Mouse (Mus musculus) brain, embryonic 14.5 days (tissue): ENCODE measurements at regions not wholly inside any gene's neighbourhood (a gene's known extent, or its start where the extent isn't known, plus 50 kb on each side); places are given as distances from the start of the nearest gene placed in this dataset.

Experiments used
- DNase-seq: peaks from one replicate; pipeline ENCODE4 v3.0.0-alpha.2; 2011; ENCODE audit warnings: low read depth
- CTCF ChIP-seq: fragments of 200-500 bp; IDR thresholded peaks from 2 replicates; pipeline ENCODE4 v1.5.1; 2012; ENCODE audit warnings: inconsistent platforms, mild to moderate bottlenecking, moderate library complexity, borderline replicate concordance; ENCODE audit not compliant: insufficient read depth, insufficient read length; ENCODE audit errors: extremely low read depth
- POLR2A ChIP-seq: fragments of 200-500 bp; IDR thresholded peaks from 2 replicates; pipeline ENCODE4 v1.6.1; 2012; ENCODE audit warnings: mild to moderate bottlenecking, inconsistent platforms, borderline replicate concordance; ENCODE audit not compliant: poor library complexity, insufficient read depth, insufficient read length, severe bottlenecking; ENCODE audit errors: extremely low read depth

DNA sequence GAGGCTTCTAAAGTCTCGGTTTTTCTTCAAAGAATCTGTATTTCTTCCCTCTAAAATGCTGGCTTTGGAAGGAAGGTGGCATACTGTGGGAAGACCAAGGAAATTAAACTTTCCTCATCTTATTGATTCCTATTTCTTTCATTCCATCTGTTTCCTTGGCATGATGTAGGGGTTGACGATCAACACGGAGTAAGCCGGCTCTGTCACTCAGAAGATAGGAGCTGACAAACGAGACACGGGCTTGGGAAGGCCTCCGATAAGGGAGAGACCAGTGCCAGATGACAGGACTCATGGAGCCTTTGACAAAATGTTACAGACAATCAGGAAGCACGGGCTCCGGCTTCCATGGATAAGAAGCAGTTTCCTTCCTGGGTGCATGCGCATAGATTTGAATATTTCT lies 101.4 kb upstream of the Hsfy2 start:
- peak; percentile 53 for DNase-seq
- TF ChIP-seq CTCF (no peak), POLR2A (no peak)

DNA sequence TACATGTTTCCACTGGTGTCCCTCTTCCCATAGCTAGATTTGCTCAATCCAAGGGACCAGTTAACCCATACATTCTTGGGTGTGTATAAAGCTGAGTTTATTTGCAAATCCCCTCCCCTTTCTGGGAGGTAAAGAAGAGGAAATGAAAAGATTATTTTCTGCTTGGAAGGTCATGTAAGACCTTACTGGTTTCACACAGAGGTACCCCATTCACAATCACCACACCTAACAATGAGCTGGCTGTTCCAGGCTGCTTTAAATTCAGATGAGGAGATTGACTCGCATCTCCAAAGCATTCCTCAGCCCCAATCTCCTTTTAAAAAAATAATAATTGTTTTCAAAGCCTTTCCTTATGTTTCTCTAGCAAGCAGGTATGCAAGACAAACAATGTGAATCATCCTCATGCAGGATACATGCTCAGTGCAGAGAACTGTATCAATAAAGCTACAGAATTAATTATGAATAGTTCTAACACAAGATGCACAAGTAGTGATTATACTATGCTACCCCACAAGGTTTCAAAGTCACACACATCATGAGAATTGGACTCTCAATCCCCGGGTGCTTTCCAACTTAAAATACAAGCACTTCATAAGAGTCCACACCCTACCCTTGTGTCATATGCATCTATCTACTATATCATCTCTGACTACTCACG lies 89.1 kb upstream of the Hsfy2 start:
- peak; percentile 78 for DNase-seq
- no peak for TF ChIP-seq CTCF
- no peak for TF ChIP-seq POLR2A

DNA sequence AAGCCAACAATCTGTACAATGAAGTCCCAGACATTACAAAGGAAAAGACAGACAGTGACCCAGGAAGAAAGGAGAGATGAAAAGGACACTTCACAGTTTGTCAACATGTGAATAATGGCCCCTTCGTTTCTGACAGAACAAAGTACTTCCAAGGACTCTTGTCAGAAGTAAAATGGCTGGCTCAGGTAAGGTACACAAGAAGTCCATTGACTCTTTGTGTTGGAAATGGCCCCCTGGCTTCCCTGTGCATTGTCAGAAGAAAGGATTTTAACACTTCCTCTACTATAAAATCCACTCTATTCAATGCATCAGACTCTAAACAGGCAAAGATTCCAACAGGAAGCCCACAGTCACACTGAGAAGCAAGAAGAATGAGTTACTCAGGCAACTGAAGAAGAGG lies 86.4 kb upstream of the Hsfy2 start:
- DNase-seq, result no peak
- no peak for TF ChIP-seq POLR2A
- no peak for TF ChIP-seq CTCF

DNA sequence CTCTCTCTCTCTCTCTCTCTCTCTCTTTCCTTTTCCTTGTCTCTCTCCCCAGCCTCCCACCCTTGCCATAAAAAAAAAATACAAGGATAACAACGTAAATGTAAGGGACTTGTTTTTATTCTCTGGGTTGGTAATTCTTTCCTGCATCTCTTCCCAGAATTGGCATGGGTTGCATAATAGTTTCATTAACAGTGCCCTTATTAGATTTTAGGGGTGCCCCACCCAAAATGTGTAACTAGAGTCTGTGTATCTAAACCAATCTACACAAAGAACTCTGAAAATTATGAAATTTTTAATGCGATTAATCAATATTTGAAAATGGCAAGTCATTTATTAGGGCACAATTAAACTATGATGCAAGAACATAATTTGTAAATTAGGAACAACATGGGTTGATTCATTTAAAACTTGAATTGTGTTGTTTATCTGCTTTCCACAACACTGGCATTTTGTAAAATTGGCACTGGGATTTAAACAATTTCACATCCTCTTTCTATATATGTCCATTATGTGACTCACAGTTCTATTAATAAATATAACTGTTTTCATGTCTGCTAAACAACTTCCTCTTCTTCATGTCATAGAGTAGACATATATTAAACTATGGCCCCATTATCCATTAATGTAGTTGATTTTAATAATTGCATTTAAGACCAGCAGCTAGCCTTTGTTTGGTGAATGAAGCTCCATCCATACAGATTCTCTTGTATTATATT lies 75.9 kb upstream of the Hsfy2 start:
- DNase-seq, result no peak
- TF ChIP-seq CTCF, result no peak
- no peak for TF ChIP-seq POLR2A

DNA sequence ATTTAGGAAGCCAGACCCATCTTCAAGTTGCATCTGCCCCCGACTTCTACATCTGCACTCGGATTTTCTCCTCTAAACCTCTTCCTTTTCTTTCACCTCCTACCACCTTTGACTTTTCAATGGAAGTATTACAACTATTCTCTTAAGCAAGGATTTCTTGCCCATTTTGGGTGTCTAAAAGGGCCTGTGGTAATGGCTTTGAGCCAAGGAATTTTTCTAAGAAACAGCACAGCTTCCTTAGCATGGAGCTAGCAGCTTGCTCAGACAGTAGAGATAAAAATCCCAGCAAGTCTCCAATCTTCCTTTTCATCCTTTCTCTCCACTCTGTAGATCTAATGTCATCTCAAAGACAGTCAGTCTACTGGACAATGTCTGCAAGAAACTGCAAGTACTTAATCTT lies 63.2 kb upstream of the Hsfy2 start:
- TF ChIP-seq CTCF (no peak), POLR2A (no peak)
- no peak for DNase-seq

DNA sequence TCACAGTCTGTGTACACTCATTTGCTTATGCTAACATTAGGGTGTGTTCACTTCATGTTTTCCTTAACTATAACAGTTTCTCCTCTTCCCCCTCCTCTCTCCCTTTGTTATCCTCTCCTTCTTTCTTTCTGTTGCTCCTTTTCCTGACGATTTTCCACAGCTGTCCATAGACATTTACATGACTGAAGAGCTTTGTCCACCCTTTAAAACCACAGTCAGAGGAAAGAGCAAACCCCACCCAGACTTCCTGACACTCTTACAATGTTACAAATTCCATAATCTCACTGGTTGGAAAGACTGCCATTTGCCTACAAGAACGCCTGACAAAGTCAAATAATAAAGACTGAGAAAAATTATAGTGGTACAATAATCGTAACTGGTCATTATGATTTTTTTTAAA lies 60.3 kb upstream of the Hsfy2 start:
- TF ChIP-seq CTCF (no peak), POLR2A (no peak)
- DNase-seq, result no peak
